Mouse (Mus musculus): ENCODE results near the gene Zfp692. TPM values are rescaled to one million over a fixed set of nuclear protein-coding genes. Genes with fewer than 3 reads are reported as not detected.
A peak's percentile ranks its signal among the peaks of the same experiment; 100 is the strongest.
"Not testable (repeated sequence)": the region's sequence is repeated elsewhere in the genome, so short reads cannot be mapped to it uniquely, and the experiment has no call there.

The Zfp692 gene
- polyA plus RNA-seq, 2 experiments = 5.0 to 18.7 TPM

DNA sequence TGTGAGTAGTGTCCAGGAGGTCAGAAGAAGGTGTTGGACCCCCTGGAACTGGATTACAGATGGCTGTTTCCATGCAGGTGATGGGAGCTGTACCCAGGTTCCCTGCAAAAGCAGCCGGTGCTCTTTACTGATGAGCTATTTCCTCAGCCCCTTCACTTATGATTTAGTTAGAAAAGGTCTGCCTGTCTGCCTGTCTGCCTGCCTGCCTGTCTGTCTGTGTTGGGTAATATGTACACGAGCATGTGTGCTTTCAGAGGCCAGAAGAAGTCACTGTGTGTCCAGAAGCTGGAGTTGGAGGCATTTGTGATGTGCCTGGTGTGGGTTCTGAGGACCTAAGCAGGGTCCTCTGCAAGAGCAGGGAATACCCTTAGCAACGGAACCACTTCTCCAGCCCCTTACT lies 46.8 kb downstream of the Zfp692 start:
- H3K27me3 ChIP-seq (ENCODE audit: control insufficient read depth, insufficient read depth, low read length) = no peaks in the 10 kb centered on the region
- TF ChIP-seq EP300 (IDR thresholded peaks at IDR 0.05; ENCODE audit: low read depth) = no peak
- no peak for TF ChIP-seq CTCF (IDR thresholded peaks at IDR 0.05; ENCODE audit: low read depth)
- no peak for ATAC-seq (ENCODE audit: insufficient read depth)
- H3K4me1 ChIP-seq (replicated peaks; ENCODE audit: control insufficient read depth in 2 of 2, insufficient read depth in 2 of 2, low read length in 1 of 2) = peaks cover 55 to 63% of the 10 kb centered on the region in 2 experiments
- DNase-seq (ENCODE audit: low read depth in 3 of 3, low spot score in 3 of 3) = no peak
- H3K36me3 ChIP-seq (replicated peaks; ENCODE audit: control insufficient read depth, insufficient read depth, low read depth) = no peaks in the 10 kb centered on the region
- no peaks in the 10 kb centered on the region for H3K9me3 ChIP-seq (ENCODE audit: control insufficient read depth, low read length)
- peak overlapping the region; percentile 65 for H3K9ac ChIP-seq (replicated peaks)
- 45% methylated on average over 3 of the region's 3 CpGs for WGBS (ENCODE audit: insufficient replicate concordance)
- peak overlapping the region; percentile 66 for H3K4me2 ChIP-seq (ENCODE audit: low read depth)
- H3K4me3 ChIP-seq (ENCODE audit: insufficient read depth in 1 of 2, low read depth in 2 of 2, low read length in 2 of 2) = no peak overlapping the region
- peak overlapping the region; percentile 94 for H3K27ac ChIP-seq

DNA sequence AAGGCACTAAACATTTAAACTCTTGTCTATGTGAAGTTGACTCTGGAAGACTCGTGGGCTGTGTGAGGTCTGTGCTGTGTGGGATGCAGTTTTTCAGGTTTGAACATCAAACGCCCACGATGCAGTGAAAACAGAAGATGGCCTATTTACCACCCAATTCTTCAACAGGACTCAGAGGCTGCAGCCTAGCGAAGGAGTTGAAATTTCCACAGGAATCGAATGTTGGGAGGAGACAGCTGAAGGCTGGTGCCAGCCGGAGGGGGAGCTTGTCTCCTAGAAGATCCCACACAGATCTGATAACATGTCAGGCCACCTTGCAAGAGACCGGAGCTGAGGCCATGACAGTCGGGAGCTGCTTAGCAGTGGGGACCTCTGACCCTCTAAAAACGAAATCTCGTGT lies 47.6 kb downstream of the Zfp692 start:
- no peak for TF ChIP-seq EP300 (IDR thresholded peaks at IDR 0.05; ENCODE audit: low read depth)
- DNase-seq (ENCODE audit: low read depth in 3 of 3, low spot score in 3 of 3) (no peak), ATAC-seq (ENCODE audit: insufficient read depth) (no peak)
- Histone ChIP-seq H3K4me3 (ENCODE audit: insufficient read depth in 1 of 2, low read depth in 2 of 2, low read length in 2 of 2) (no peak overlapping the region), H3K36me3 (replicated peaks; ENCODE audit: control insufficient read depth, insufficient read depth, low read depth) (no peaks in the 10 kb centered on the region), H3K4me2 (ENCODE audit: low read depth) (no peak overlapping the region), H3K9ac (replicated peaks) (peak overlapping the region; percentile 12; the same call in 1 of the 2 replicates), H3K27ac (peak overlapping the region; percentile 94), H3K4me1 (replicated peaks; ENCODE audit: control insufficient read depth in 2 of 2, insufficient read depth in 2 of 2, low read length in 1 of 2) (peaks cover 55 to 63% of the 10 kb centered on the region in 2 experiments), H3K27me3 (ENCODE audit: control insufficient read depth, insufficient read depth, low read length) (no peaks in the 10 kb centered on the region), H3K9me3 (ENCODE audit: control insufficient read depth, low read length) (no peaks in the 10 kb centered on the region)
- WGBS (ENCODE audit: insufficient replicate concordance) = 48% methylated on average over 10 of the region's 10 CpGs

DNA sequence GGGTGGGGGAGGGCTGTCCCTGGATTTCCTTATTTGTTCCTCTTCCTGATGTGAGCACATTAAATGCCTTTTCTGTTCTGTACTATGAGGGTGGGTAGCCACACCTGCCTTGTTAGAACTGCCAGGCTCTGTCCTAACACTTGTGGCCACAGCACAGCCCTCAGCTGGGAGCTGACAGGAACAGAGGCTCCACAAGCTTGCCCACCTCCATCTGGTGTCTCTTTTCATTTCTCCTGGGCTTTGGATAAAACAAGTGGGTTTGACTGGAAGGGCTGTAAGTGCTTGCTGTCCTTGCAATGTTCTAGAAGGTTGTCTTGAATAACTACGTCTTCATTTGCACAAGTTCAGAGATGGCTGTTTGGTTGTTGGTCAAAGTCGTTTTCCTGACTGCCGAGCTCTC lies 48.1 kb downstream of the Zfp692 start:
- H3K4me2 ChIP-seq (ENCODE audit: low read depth) = no peak overlapping the region

DNA sequence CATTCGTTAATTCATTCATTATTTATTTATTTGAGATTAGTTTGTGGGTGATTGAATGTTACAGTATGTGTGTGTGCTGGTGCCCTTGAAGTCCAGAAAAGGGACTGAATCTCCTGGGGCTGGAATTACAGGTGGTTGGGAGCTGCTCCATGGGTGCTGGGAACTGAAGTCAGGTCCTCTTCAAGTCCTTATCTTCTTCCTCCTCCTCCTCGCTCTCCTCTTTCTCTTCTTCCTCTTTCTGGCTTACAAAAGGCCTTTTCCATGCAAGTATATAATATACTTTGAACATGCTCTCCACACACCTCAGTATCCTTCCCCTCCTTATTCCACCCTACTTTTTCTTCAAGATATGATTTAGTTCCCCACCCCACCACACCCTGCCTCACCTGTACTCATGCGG lies 50.2 kb downstream of the Zfp692 start:
- Histone ChIP-seq H3K4me1 (replicated peaks; ENCODE audit: control insufficient read depth in 2 of 2, insufficient read depth in 2 of 2, low read length in 1 of 2) (peaks cover 40 to 45% of the 10 kb centered on the region in 2 experiments), H3K4me2 (ENCODE audit: low read depth) (no peak overlapping the region), H3K9me3 (ENCODE audit: control insufficient read depth, low read length) (no peaks in the 10 kb centered on the region), H3K27ac (no peak overlapping the region), H3K9ac (replicated peaks) (no peak overlapping the region), H3K27me3 (ENCODE audit: control insufficient read depth, insufficient read depth, low read length) (no peaks in the 10 kb centered on the region), H3K36me3 (replicated peaks; ENCODE audit: control insufficient read depth, insufficient read depth, low read depth) (no peaks in the 10 kb centered on the region), H3K4me3 (ENCODE audit: insufficient read depth in 1 of 2, low read depth in 2 of 2, low read length in 2 of 2) (no peak overlapping the region)
- no peak for TF ChIP-seq EP300 (IDR thresholded peaks at IDR 0.05; ENCODE audit: low read depth)
- no peak for TF ChIP-seq CTCF (IDR thresholded peaks at IDR 0.05; ENCODE audit: low read depth)
- ATAC-seq (ENCODE audit: insufficient read depth) = no peak
- 74% methylated on average over 3 of the region's 3 CpGs for WGBS (ENCODE audit: insufficient replicate concordance)
- DNase-seq (ENCODE audit: low read depth in 3 of 3, low spot score in 3 of 3) = no peak

More for the DNA sequence above, 48.1 kb downstream of the Zfp692 start:
- no peaks in the 10 kb centered on the region for H3K36me3 ChIP-seq (replicated peaks; ENCODE audit: control insufficient read depth, insufficient read depth, low read depth)
- H3K9me3 ChIP-seq (ENCODE audit: control insufficient read depth, low read length) = no peaks in the 10 kb centered on the region
- H3K27ac ChIP-seq = peak overlapping the region; percentile 34; the same call in 1 of the 2 replicates
- peaks cover 55 to 63% of the 10 kb centered on the region in 2 experiments for H3K4me1 ChIP-seq (replicated peaks; ENCODE audit: control insufficient read depth in 2 of 2, insufficient read depth in 2 of 2, low read length in 1 of 2)
- no peaks in the 10 kb centered on the region for H3K27me3 ChIP-seq (ENCODE audit: control insufficient read depth, insufficient read depth, low read length)
- DNase-seq (ENCODE audit: low read depth in 3 of 3, low spot score in 3 of 3) = no peak
- no peak for ATAC-seq (ENCODE audit: insufficient read depth)
- H3K4me3 ChIP-seq (ENCODE audit: insufficient read depth in 1 of 2, low read depth in 2 of 2, low read length in 2 of 2) = no peak overlapping the region
- H3K9ac ChIP-seq (replicated peaks) = no peak overlapping the region
- WGBS (ENCODE audit: insufficient replicate concordance) = 67% methylated on average over 3 of the region's 3 CpGs
- no peak for TF ChIP-seq EP300 (IDR thresholded peaks at IDR 0.05; ENCODE audit: low read depth)
- TF ChIP-seq CTCF (IDR thresholded peaks at IDR 0.05; ENCODE audit: low read depth) = no peak

DNA sequence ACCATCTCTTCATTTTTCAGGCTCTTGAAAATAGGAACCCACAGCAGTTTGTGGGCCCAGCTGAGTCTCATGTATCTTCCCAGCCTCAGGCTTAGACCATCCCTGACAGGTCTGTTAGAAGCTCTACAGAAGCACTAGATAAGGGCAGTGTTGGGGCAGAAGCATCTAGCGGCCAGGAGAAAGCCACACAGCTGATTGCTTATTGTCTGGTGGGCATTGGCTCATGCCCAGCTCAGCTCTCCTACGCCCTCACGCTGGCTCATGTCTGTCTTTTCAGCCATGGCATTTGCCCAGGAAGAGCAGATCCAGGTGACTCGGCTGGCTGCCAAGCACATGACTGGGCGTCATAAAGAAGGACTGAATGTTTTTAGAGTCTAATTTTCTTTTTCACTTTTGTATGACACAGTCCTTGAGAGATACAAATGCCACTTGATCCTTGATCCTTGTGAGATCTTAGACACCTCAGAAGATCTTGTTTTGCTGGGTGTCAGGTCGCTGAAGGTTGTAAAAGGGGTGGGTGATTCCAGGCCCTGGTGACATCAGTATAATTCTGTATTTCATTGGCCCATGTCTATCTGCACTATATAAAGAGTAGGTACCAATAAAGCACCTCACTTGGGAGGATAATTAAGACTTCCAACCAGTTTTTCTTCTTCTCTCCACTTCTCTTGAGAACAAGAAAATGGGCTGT lies 51.1 kb downstream of the Zfp692 start:
- no peak for ATAC-seq (ENCODE audit: insufficient read depth)
- H3K36me3 ChIP-seq (replicated peaks; ENCODE audit: control insufficient read depth, insufficient read depth, low read depth) = no peaks in the 10 kb centered on the region
- H3K9me3 ChIP-seq (ENCODE audit: control insufficient read depth, low read length) = no peaks in the 10 kb centered on the region
- no peak overlapping the region for H3K4me2 ChIP-seq (ENCODE audit: low read depth)
- H3K4me1 ChIP-seq (replicated peaks; ENCODE audit: control insufficient read depth in 2 of 2, insufficient read depth in 2 of 2, low read length in 1 of 2) = peaks cover 31 to 36% of the 10 kb centered on the region in 2 experiments
- H3K27me3 ChIP-seq (ENCODE audit: control insufficient read depth, insufficient read depth, low read length) = no peaks in the 10 kb centered on the region
- DNase-seq (ENCODE audit: low read depth in 3 of 3, low spot score in 3 of 3) = no peak
- H3K27ac ChIP-seq = no peak overlapping the region
- no peak overlapping the region for H3K9ac ChIP-seq (replicated peaks)
- H3K4me3 ChIP-seq (ENCODE audit: insufficient read depth in 1 of 2, low read depth in 2 of 2, low read length in 2 of 2) = no peak overlapping the region
- TF ChIP-seq EP300 (IDR thresholded peaks at IDR 0.05; ENCODE audit: low read depth) = no peak
- 0 out of 2 replicates have a peak, but pooled peaks have one; percentile 12 for TF ChIP-seq CTCF (IDR thresholded peaks at IDR 0.05; ENCODE audit: low read depth)
- WGBS (ENCODE audit: insufficient replicate concordance) = 64% methylated on average over 6 of the region's 6 CpGs

DNA sequence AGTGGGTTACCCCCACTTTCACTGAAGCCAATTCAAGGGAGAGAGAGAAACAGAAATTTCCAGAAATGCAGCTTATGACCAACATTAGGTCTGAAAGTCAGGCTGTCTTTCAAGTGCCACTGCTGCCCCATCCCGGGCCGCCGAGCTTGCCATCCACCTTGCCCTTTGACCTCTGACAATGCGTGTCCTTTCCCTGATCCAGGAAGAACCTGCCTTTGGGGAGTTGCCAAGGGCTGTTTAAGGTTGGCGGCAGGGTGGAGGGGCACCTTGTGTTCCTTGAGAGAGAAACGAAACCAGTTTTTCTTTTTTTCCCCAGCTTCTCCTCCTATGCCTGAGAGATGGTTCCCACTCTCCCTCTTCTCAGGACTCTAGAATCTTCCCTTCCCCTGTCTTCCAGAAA lies 55.7 kb downstream of the Zfp692 start:
- not testable (repeated sequence) for H3K27ac ChIP-seq; ATAC-seq (ENCODE audit: insufficient read depth); H3K4me2 ChIP-seq (ENCODE audit: low read depth); DNase-seq (ENCODE audit: low read depth in 3 of 3, low spot score in 3 of 3); H3K27me3 ChIP-seq (ENCODE audit: control insufficient read depth, insufficient read depth, low read length); H3K4me1 ChIP-seq (replicated peaks; ENCODE audit: control insufficient read depth in 2 of 2, insufficient read depth in 2 of 2, low read length in 1 of 2); H3K9me3 ChIP-seq (ENCODE audit: control insufficient read depth, low read length); H3K9ac ChIP-seq (replicated peaks); H3K36me3 ChIP-seq (replicated peaks; ENCODE audit: control insufficient read depth, insufficient read depth, low read depth); H3K4me3 ChIP-seq (ENCODE audit: insufficient read depth in 1 of 2, low read depth in 2 of 2, low read length in 2 of 2)
- no CpG with 5 or more reads among the region's 6 CpGs for WGBS (ENCODE audit: insufficient replicate concordance)
